Comparison of ENCODE assay signal across 8 mouse cellular contexts in genomic region chr11:100440691-100441522, GRCm38 (mm10). TPM values are rescaled to one million over a fixed set of nuclear protein-coding genes. Genes with fewer than 3 reads are reported as not detected.
DNase-seq lines count a peak whose midpoint lies in the region; ATAC-seq and TF ChIP-seq lines count a peak whose summit lies in the region.

No protein-coding gene starts in this region.

- TF ChIP-seq POLR2A in cerebellum, adult 2 months (IDR thresholded peaks at IDR 0.05; ENCODE audit: borderline replicate concordance, insufficient read depth, low read length): peak; percentile 96

- H3K9ac ChIP-seq in forebrain, postnatal 0 days: peak overlapping the region; percentile 95
- peak overlapping the region; percentile 91 for H3K9ac ChIP-seq in lung, embryonic 14.5 days

- TF ChIP-seq CTCF in cerebellum, adult 2 months (IDR thresholded peaks at IDR 0.05; ENCODE audit: borderline replicate concordance, insufficient read depth, low read depth, low read length): no peak
- TF ChIP-seq CTCF in forebrain, postnatal 0 days (IDR thresholded peaks at IDR 0.05; ENCODE audit: low read depth): 0 out of 2 replicates have a peak, but pooled peaks have one; percentile 8
- no peak for TF ChIP-seq CTCF in lung, embryonic 14.5 days (IDR thresholded peaks at IDR 0.05; ENCODE audit: low read depth)

- peak; percentile 100 for ATAC-seq in forebrain, postnatal 0 days
- ATAC-seq in lung, embryonic 14.5 days (ENCODE audit: insufficient read depth): peak; percentile 98
- ATAC-seq in neutrophil, adult 5-6 weeks (ENCODE audit: extremely low read depth, insufficient number of reproducible peaks, low FRiP score, poor library complexity, severe bottlenecking): peak; percentile 60

- H3K36me3 ChIP-seq in forebrain, postnatal 0 days (ENCODE audit: insufficient read depth): peaks cover 15% of the 10 kb centered on the region
- peaks cover 32% of the 10 kb centered on the region for H3K36me3 ChIP-seq in lung, embryonic 14.5 days (ENCODE audit: insufficient read depth)

- H3K4me3 ChIP-seq in cerebellum, adult 2 months (replicated peaks; ENCODE audit: insufficient read depth, low read depth, low read length): peak overlapping the region; percentile 86
- peak overlapping the region; percentile 85 for H3K4me3 ChIP-seq in forebrain, postnatal 0 days (ENCODE audit: low read depth, low read length)
- peak overlapping the region; percentile 79 for H3K4me3 ChIP-seq in lung, embryonic 14.5 days (ENCODE audit: low read depth, low read length)

- peak overlapping the region; percentile 49; the same call in 1 of the 2 replicates for H3K27ac ChIP-seq in cerebellum, adult 2 months (ENCODE audit: insufficient read depth, low read length)
- H3K27ac ChIP-seq in forebrain, postnatal 0 days (ENCODE audit: low read depth, low read length): peak overlapping the region; percentile 77
- peak overlapping the region; percentile 50; the same call in 1 of the 2 replicates for H3K27ac ChIP-seq in lung, embryonic 14.5 days (ENCODE audit: low read depth)

- peak; percentile 30 for DNase-seq in MEL-GATA-1-ER (ENCODE audit: extremely low read depth, low read depth)
- DNase-seq in cerebellum, adult 2 months: peak; percentile 88
- peak; percentile 90 for DNase-seq in forebrain, postnatal 0 days
- peak; percentile 88 for DNase-seq in heart, postnatal 4 days
- DNase-seq in layer of hippocampus, adult 8-10 months (ENCODE audit: low spot score in 2 of 2): peak; percentile 69 to 80
- peak; percentile 93 for DNase-seq in lung, embryonic 14.5 days
- peak; percentile 81 for DNase-seq in testis, postnatal 14 days (ENCODE audit: low spot score)

- H3K4me2 ChIP-seq in forebrain, postnatal 0 days (ENCODE audit: low read depth): peak overlapping the region; percentile 83
- peak overlapping the region; percentile 74 for H3K4me2 ChIP-seq in lung, embryonic 14.5 days

- WGBS in cerebellum, adult 2 months: under 1% methylated on average over 52 of the region's 52 CpGs
- 3% methylated on average over 48 of the region's 52 CpGs for WGBS in forebrain, postnatal 0 days
- 1% methylated on average over 52 of the region's 52 CpGs for WGBS in lung, embryonic 14.5 days

- H3K27me3 ChIP-seq in cerebellum, adult 2 months (ENCODE audit: control insufficient read depth, insufficient read depth, low read length): no peaks in the 10 kb centered on the region
- H3K27me3 ChIP-seq in forebrain, postnatal 0 days (ENCODE audit: insufficient read depth, low read length): no peaks in the 10 kb centered on the region
- H3K27me3 ChIP-seq in lung, embryonic 14.5 days (ENCODE audit: insufficient read depth, low read length): no peaks in the 10 kb centered on the region

- no peaks in the 10 kb centered on the region for H3K9me3 ChIP-seq in forebrain, postnatal 0 days (ENCODE audit: low read length)
- no peaks in the 10 kb centered on the region for H3K9me3 ChIP-seq in lung, embryonic 14.5 days (ENCODE audit: low read depth, low read length)

- H3K4me1 ChIP-seq in cerebellum, adult 2 months (ENCODE audit: control insufficient read depth, insufficient read depth, low read length): peaks cover 4% of the 10 kb centered on the region; the same call in 1 of the 2 replicates
- peaks cover 7% of the 10 kb centered on the region for H3K4me1 ChIP-seq in forebrain, postnatal 0 days (ENCODE audit: insufficient read depth)
- peaks cover 6% of the 10 kb centered on the region; the same call in 1 of the 2 replicates for H3K4me1 ChIP-seq in lung, embryonic 14.5 days (ENCODE audit: insufficient read depth)

RNA-seq across cellular contexts. Expression of gene Nt5c3b, which starts 0.7 kb away (rescaled TPM):
- 79.9 and 85.7 TPM in 2 replicates for polyA plus RNA-seq in cerebellum, adult 2 months (2012; rRNA removed)
- total RNA-seq in forebrain, postnatal 0 days (2014; rRNA removed): 63.0 and 80.5 TPM in 2 replicates
- polyA plus RNA-seq in forebrain, postnatal 0 days (2015; fragmentation: Nextera tagmentation; extraction: Ambion mirVana): 113 and 118 TPM in 2 replicates
- total RNA-seq in heart, postnatal 4 days (2021): 10 to 100 TPM; 52.3 to 55.3 TPM
- total RNA-seq in layer of hippocampus, adult 8-10 months (2022): 10 to 100 TPM; 46.8 to 59.5 (median 50.4) TPM
- 127 and 136 TPM in 2 replicates for polyA plus RNA-seq in lung, embryonic 14.5 days (2014; fragmentation: Nextera tagmentation; extraction: Ambion mirVana)
- 20.9 and 30.9 TPM in 2 replicates for total RNA-seq in neutrophil, adult 5-6 weeks (2017)

RNA-seq across cellular contexts. Expression of gene Klhl10, which starts 0.8 kb away (rescaled TPM):
- 0.46 and 0.49 TPM in 2 replicates for polyA plus RNA-seq in cerebellum, adult 2 months (2012; rRNA removed)
- 0.29 and 0.46 TPM in 2 replicates for total RNA-seq in forebrain, postnatal 0 days (2014; rRNA removed)
- polyA plus RNA-seq in forebrain, postnatal 0 days (2015; fragmentation: Nextera tagmentation; extraction: Ambion mirVana): 0.53 and 0.65 TPM in 2 replicates
- under 1 TPM; 0.43 to 0.59 TPM for total RNA-seq in heart, postnatal 4 days (2021)
- total RNA-seq in layer of hippocampus, adult 8-10 months (2022): 1 to 10 TPM in 3 of 4 experiments, under 1 TPM in 1; 0.92 to 2.2 (median 1.4) TPM
- polyA plus RNA-seq in lung, embryonic 14.5 days (2014; fragmentation: Nextera tagmentation; extraction: Ambion mirVana): 0.24 and 0.58 TPM in 2 replicates
- total RNA-seq in neutrophil, adult 5-6 weeks (2017): 1.0 TPM in 1 of 2 replicates, not detected in the other

RNA-seq across cellular contexts. Expression of gene Fkbp10, which starts 25.4 kb away (rescaled TPM):
- 8.0 and 8.6 TPM in 2 replicates for polyA plus RNA-seq in cerebellum, adult 2 months (2012; rRNA removed)
- total RNA-seq in forebrain, postnatal 0 days (2014; rRNA removed): 18.1 and 34.6 TPM in 2 replicates
- polyA plus RNA-seq in forebrain, postnatal 0 days (2015; fragmentation: Nextera tagmentation; extraction: Ambion mirVana): 23.3 and 23.4 TPM in 2 replicates
- total RNA-seq in heart, postnatal 4 days (2021): 10 to 100 TPM; 68.8 to 76.1 TPM
- total RNA-seq in layer of hippocampus, adult 8-10 months (2022): 1 to 10 TPM; 5.3 to 9.2 (median 7.1) TPM
- polyA plus RNA-seq in lung, embryonic 14.5 days (2014; fragmentation: Nextera tagmentation; extraction: Ambion mirVana): 135 and 146 TPM in 2 replicates
- not detected in 2 replicates for total RNA-seq in neutrophil, adult 5-6 weeks (2017)

RNA-seq across cellular contexts. Expression of gene P3h4, which starts 26.3 kb away (rescaled TPM):
- polyA plus RNA-seq in cerebellum, adult 2 months (2012; rRNA removed): 17.6 and 19.6 TPM in 2 replicates
- total RNA-seq in forebrain, postnatal 0 days (2014; rRNA removed): 16.8 and 27.1 TPM in 2 replicates
- polyA plus RNA-seq in forebrain, postnatal 0 days (2015; fragmentation: Nextera tagmentation; extraction: Ambion mirVana): 17.9 and 19.8 TPM in 2 replicates
- total RNA-seq in heart, postnatal 4 days (2021): 10 to 100 TPM; 28.0 to 30.0 TPM
- 10 to 100 TPM in 2 of 4 experiments, 1 to 10 TPM in 2; 9.3 to 12.4 (median 10.6) TPM for total RNA-seq in layer of hippocampus, adult 8-10 months (2022)
- 64.5 and 67.3 TPM in 2 replicates for polyA plus RNA-seq in lung, embryonic 14.5 days (2014; fragmentation: Nextera tagmentation; extraction: Ambion mirVana)
- not detected in 2 replicates for total RNA-seq in neutrophil, adult 5-6 weeks (2017)

RNA-seq across cellular contexts. Expression of gene Klhl11, which starts 31.6 kb away (rescaled TPM):
- polyA plus RNA-seq in cerebellum, adult 2 months (2012; rRNA removed): 16.1 and 19.1 TPM in 2 replicates
- 60.1 and 73.9 TPM in 2 replicates for total RNA-seq in forebrain, postnatal 0 days (2014; rRNA removed)
- 7.8 and 9.6 TPM in 2 replicates for polyA plus RNA-seq in forebrain, postnatal 0 days (2015; fragmentation: Nextera tagmentation; extraction: Ambion mirVana)
- total RNA-seq in heart, postnatal 4 days (2021): 10 to 100 TPM; 11.8 to 13.4 TPM
- 100 to 1,000 TPM in 3 of 4 experiments, 10 to 100 TPM in 1; 97.9 to 121 (median 111) TPM for total RNA-seq in layer of hippocampus, adult 8-10 months (2022)
- 10.9 and 12.3 TPM in 2 replicates for polyA plus RNA-seq in lung, embryonic 14.5 days (2014; fragmentation: Nextera tagmentation; extraction: Ambion mirVana)
- total RNA-seq in neutrophil, adult 5-6 weeks (2017): 16.7 and 21.9 TPM in 2 replicates

Comparison
In these comparisons a context has a peak if more than half of its experiments do, and no peak if none do; other contexts are left out.
1. Peak in every context shown above with its lines: DNase-seq, ATAC-seq, H3K4me3 ChIP-seq and H3K27ac ChIP-seq.
2. DNase-seq: peak in every context shown above with its lines; median percentile 93 in lung, embryonic 14.5 days; 90 in forebrain, postnatal 0 days; 88 in cerebellum, adult 2 months; 88 in heart, postnatal 4 days; 81 in testis, postnatal 14 days; 74 in layer of hippocampus, adult 8-10 months; 30 in MEL-GATA-1-ER.